Comparison of ENCODE assay signal across 7 mouse cellular contexts in the genomic region with DNA sequence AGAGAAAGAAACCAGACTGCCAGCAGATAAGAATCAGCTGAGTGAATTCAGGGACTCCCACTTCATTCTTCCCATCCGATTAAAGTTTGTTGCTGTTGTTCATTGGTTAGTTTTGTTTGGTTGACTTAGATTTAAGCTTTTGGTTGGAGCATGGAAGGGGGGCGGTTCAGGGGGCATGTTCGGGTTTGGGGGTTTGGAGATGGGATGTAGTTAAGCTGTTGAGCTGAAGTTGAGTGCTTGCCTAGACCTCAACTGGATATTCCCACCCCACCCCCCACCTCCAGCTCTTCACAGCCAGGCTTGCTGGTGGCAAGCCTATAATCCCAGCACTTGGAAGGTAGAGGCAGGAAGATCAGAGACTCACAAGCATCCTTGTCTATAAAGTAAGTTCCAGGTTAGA. TPM values are rescaled to one million over a fixed set of nuclear protein-coding genes. Genes with fewer than 3 reads are reported as not detected.
DNase-seq lines count a peak whose midpoint lies in the region; ATAC-seq lines count a peak whose summit lies in the region.

Gene Galnt17 (minus strand): TSS at position 101 of the 400 bp plus-strand sequence.

- peak within 1 kb of the TSS; percentile 63 for H3K27ac ChIP-seq in lung, embryonic 15.5 days
- H3K27ac ChIP-seq in heart, embryonic 16.5 days (ENCODE audit: low read length), result peak within 1 kb of the TSS; percentile 56
- peak within 1 kb of the TSS; percentile 41; the same call in 1 of the 2 replicates for H3K27ac ChIP-seq in stomach, embryonic 14.5 days (ENCODE audit: low read length)

- H3K4me1 ChIP-seq in lung, embryonic 15.5 days, result peaks cover 21% of the 10 kb centered on the region
- H3K4me1 ChIP-seq in heart, embryonic 16.5 days (ENCODE audit: control insufficient read depth, insufficient read depth, low read length), result peaks cover 5% of the 10 kb centered on the region
- H3K4me1 ChIP-seq in stomach, embryonic 14.5 days (ENCODE audit: control insufficient read depth, insufficient read depth, low read length), result peaks cover 4% of the 10 kb centered on the region; the same call in 1 of the 2 replicates

- DNase-seq in lung, postnatal 4 days, result no peak
- no peak for DNase-seq in left cerebral cortex, postnatal 4 days
- no peak for DNase-seq in thymus, postnatal 25 days

- H3K4me2 ChIP-seq in lung, embryonic 15.5 days, result peak within 1 kb of the TSS; percentile 98
- H3K4me2 ChIP-seq in heart, embryonic 16.5 days (ENCODE audit: low read depth, low read length), result peak within 1 kb of the TSS; percentile 98
- peak within 1 kb of the TSS; percentile 98 for H3K4me2 ChIP-seq in stomach, embryonic 14.5 days (replicated peaks; ENCODE audit: low read depth, low read length)

- H3K9ac ChIP-seq in lung, embryonic 15.5 days, result peak within 1 kb of the TSS; percentile 42
- peak within 1 kb of the TSS; percentile 69 for H3K9ac ChIP-seq in heart, embryonic 16.5 days (ENCODE audit: low read length)
- peak within 1 kb of the TSS; percentile 38; the same call in 1 of the 2 replicates for H3K9ac ChIP-seq in stomach, embryonic 14.5 days (replicated peaks; ENCODE audit: low read depth, low read length)

- H3K36me3 ChIP-seq in lung, embryonic 15.5 days, result no peaks in the 10 kb centered on the region
- H3K36me3 ChIP-seq in heart, embryonic 16.5 days (ENCODE audit: control insufficient read depth, insufficient read depth), result no peaks in the 10 kb centered on the region
- H3K36me3 ChIP-seq in stomach, embryonic 14.5 days (ENCODE audit: control insufficient read depth, insufficient read depth, low read length), result no peaks in the 10 kb centered on the region

- H3K9me3 ChIP-seq in lung, embryonic 15.5 days, result no peaks in the 10 kb centered on the region
- H3K9me3 ChIP-seq in heart, embryonic 16.5 days (replicated peaks; ENCODE audit: control insufficient read depth, low read length), result no peaks in the 10 kb centered on the region
- H3K9me3 ChIP-seq in stomach, embryonic 14.5 days (ENCODE audit: control insufficient read depth, low read depth, low read length), result no peaks in the 10 kb centered on the region

- 44% methylated on average over 3 of the region's 3 CpGs for WGBS in lung, embryonic 15.5 days
- WGBS in heart, embryonic 16.5 days, result 62% methylated on average over 3 of the region's 3 CpGs
- 48% methylated on average over 3 of the region's 3 CpGs for WGBS in stomach, embryonic 14.5 days

- H3K4me3 ChIP-seq in lung, embryonic 15.5 days, result peak within 1 kb of the TSS; percentile 64
- H3K4me3 ChIP-seq in heart, embryonic 16.5 days (ENCODE audit: low read length), result peak within 1 kb of the TSS; percentile 75
- peak within 1 kb of the TSS; percentile 64 for H3K4me3 ChIP-seq in stomach, embryonic 14.5 days (ENCODE audit: low read depth, low read length)

- no peak for ATAC-seq in lung, embryonic 15.5 days (ENCODE audit: borderline replicate concordance, extremely low read depth, low FRiP score, low TSS enrichment)
- no peak for ATAC-seq in heart, embryonic 16.5 days (replicated peaks; ENCODE audit: extremely low read depth, insufficient read depth, low FRiP score)
- no peak for ATAC-seq in stomach, embryonic 14.5 days (ENCODE audit: insufficient number of reproducible peaks, insufficient read depth, low FRiP score, low read depth)
- ATAC-seq in megakaryocyte-erythroid progenitor cell, adult 5-6 weeks (replicated peaks; ENCODE audit: low FRiP score, low TSS enrichment, poor library complexity, severe bottlenecking), result no peak

- peaks cover 36% of the 10 kb centered on the region for H3K27me3 ChIP-seq in lung, embryonic 15.5 days
- H3K27me3 ChIP-seq in heart, embryonic 16.5 days (ENCODE audit: control insufficient read depth, insufficient read depth, low read length), result peaks cover 26% of the 10 kb centered on the region
- H3K27me3 ChIP-seq in stomach, embryonic 14.5 days (ENCODE audit: control insufficient read depth, insufficient read depth, low read length), result peaks cover 6% of the 10 kb centered on the region

- intact Hi-C loops in left cerebral cortex, postnatal 4 days (cut with DNase I), result loop anchor here (10.0 kb wide), 3 partner anchors 116 to 1054 kb away; partner anchors contain the start of genes Sbds and Tyw1

RNA-seq across cellular contexts. Expression of gene Galnt17, which starts in this region (rescaled TPM):
- 1.0 and 1.1 TPM in 2 replicates for polyA plus RNA-seq in lung, embryonic 15.5 days (2015; fragmentation: Nextera tagmentation; extraction: Ambion mirVana)
- polyA plus RNA-seq in heart, embryonic 16.5 days (2015; fragmentation: Nextera tagmentation; extraction: Ambion mirVana), result 1.3 and 1.4 TPM in 2 replicates
- 10 to 100 TPM; 26.8 to 28.9 TPM for total RNA-seq in left cerebral cortex, postnatal 4 days (2021)
- polyA plus RNA-seq in stomach, embryonic 14.5 days (2014; fragmentation: Nextera tagmentation; extraction: Ambion mirVana), result 1.7 and 1.9 TPM in 2 replicates
- total RNA-seq in megakaryocyte-erythroid progenitor cell, adult 5-6 weeks (2014; fragmentation: Nextera tagmentation), result not detected in 2 replicates
- not detected in 2 replicates for total RNA-seq in megakaryocyte-erythroid progenitor cell, adult 5-6 weeks (2017)

Comparison
In these comparisons a context has a peak if more than half of its experiments do, and no peak if none do; other contexts are left out.
1. RNA of gene Galnt17 (total RNA-seq): 26.8 to 28.9 TPM in left cerebral cortex, postnatal 4 days; not detected in megakaryocyte-erythroid progenitor cell, adult 5-6 weeks; every median in the first group is over 10 times any median in the second.
2. Peak in every context shown above with its lines, with median percentiles within 50 percentile points of each other: H3K27ac ChIP-seq, H3K4me2 ChIP-seq, H3K4me3 ChIP-seq and H3K9ac ChIP-seq.